Mouse (Mus musculus) thymus, postnatal 4 days (tissue): ENCODE results near the gene Slitrk2.

Experiments
- DNase-seq: peaks from one replicate; pipeline ENCODE4 v3.0.0; 2021

Gene Slitrk2

DNA sequence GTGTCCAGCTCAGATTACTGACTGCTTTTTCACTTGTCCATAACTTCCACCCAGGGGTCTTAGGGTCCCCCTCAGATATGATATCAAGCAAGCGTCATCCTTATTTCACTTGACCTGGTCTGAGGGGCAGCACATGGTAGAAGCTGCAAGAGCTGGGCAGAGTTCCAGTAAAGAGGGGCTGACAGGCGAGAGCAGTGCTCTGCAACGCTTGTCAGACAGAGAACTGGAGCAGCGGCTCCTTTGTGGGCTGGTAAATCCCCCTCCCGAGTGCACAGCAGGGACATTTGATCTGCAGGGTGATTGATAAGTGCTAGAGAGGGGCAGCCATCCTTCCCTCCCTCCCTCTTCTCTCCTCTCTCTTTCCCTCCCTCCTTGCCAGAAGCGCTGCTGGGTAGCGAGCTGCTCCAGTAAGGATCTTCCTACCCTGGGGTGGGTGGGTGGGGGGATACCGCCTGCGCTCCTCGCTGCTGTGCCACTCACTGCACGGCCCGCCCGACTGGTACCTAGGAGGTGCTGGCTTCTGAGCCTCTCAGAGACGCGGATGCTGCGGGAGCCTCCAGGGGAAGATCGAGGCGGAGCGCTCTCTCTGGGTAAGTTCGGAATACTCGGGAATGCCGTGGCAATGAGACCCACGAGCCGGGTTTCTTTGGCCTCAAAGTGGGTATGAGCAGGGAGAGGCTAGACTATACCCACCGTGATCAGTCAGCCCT is at the start of gene Slitrk2:
Gene Slitrk2 (plus strand): TSS at position 408 of the 710 bp plus-strand sequence.
- no peak for DNase-seq

DNA sequence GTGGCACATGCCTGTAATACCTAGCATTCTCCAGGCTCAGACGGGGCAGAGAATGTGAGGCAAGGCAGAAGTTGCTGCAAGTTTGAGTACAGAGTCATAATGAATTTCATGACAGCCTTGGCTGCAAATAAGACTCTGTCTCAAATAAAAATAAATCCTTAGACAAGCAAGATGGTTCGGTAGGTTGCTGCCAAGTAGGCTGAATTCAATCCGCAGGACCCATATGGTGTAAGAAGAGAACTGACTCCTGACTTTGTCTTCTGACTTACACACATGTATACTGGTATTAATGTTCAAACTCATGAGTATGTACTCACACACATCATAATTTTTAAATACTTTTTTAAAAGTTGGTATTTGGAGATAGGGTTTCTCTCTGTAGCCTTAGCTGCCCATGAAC is 43.6 kb upstream of the Slitrk2 start:
- DNase-seq, result no peak

DNA sequence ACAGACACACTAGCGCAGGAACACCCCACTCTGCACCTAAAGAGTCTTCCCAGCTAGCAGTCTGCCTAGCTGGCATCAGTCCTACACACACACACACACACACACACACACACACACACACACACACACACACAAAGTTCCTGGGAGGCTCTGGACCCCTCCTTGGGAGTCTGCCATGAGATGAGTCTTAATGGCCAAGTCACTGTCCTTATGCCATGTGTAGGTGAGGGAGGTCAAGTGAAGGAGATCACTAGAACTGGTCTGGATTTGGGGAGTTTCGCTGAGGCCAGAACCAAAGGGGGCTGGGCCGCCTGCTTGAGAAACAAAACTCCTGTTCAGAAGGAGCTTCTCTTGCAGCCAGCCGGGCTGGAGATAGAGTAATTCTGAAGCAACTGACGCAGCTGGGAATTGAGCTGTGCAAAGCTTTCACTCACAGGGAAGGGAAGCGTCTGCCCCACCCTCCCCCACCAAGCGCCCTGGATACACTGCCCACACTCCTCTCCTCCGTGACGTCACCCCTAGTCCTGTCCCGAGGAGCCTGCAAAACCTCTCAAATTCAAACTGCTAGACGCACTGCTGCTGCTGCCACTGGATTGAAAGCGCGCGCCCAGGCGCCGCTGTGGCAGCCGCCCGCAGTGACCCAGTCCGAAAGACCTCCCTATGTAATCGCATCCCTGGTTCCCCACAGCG is 3.5 kb downstream of the Slitrk2 start:
- no peak for DNase-seq

DNA sequence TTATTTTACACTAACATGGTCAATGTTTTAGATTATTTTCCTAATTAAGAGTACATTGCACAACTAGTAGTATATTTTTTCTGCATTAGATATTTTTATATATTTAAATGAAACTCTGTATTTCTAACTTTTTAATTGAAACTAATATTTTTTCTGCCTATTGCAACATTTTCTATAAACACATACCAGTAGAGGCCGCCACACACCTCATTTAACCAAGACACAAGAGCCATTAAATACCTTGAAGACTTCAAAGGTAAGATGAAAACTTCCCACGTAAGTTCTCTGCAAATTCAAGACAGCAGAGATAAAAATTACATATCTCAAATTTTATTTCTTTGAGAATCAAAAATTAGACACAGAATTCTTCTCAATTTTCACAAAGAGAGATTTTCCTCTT is 8.2 kb downstream of the Slitrk2 start:
- no peak for DNase-seq

DNA sequence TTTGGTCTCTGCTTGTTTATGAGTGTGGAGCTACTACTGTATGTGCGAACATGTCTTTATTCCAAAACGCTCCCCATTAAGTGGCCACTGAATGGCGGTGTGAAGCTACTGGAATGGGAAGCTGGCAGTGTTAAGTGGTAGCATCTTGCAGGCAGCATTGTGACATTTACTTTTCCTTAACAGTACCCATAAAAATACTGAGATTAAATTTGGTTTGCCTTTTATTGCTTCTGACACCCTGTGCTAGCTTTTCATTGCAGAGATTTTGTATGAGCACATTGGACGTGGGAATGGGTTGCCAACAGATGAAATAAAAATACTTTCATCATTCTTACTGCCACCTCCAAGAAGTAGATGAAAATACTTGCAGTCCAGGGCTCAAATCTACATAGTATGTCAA is 27.8 kb downstream of the Slitrk2 start:
- DNase-seq, result no peak

DNA sequence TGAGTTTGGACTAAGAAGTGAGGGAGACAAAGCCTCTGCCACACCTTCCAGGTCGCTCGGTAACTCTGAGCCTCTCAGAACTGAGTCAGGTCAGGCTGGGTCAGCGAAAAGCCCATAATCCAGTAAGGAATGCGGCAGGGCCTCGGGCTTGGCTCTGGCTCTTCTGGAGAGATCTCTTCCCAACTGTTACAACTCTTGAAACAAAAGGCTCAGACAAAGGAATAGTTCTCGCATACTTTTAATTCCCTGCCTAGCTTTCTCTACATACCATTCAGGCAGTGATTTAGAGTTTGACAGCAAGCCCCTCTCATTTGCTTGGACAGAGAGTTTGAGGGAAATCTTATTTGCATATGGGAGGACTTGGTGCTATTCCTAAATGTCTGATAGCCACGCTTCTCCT is 29.5 kb downstream of the Slitrk2 start:
- no peak for DNase-seq
